Mouse (Mus musculus): ENCODE results near the gene Nectin2. TPM values are rescaled to one million over a fixed set of nuclear protein-coding genes. Genes with fewer than 3 reads are reported as not detected.

Gene Nectin2
- polyA plus RNA-seq, 1 experiment: 71.8 TPM

DNA sequence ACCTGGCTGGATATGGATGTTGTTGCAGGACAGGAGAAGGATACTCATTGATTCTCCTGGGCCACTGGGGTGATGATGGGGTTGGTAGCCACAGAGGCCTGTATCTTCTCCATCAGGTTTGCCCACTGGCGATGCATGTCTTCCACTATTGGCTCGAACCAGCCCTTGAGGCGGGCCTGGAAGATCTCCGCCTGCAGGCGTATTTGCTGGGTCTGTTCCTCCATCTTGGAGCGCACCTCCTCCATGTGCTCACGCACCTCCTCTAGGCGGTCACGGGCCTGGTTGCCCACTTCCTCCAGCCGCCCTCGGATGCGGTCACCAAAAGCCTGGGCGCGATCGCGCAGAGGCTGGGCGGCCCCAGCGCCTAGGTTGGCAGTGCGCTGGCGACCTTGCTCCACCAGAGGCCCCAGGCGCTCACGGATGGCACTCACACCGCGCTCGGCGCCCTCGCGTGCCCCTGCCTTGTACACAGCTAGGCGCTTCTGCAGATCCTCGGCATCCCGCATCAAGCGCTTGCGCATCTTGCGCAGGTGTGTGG lies 53.9 kb downstream of the Nectin2 start:
- Histone ChIP-seq H3K4me3 (ENCODE audit: control insufficient read depth, low read depth, low read length) (peak overlapping the region; percentile 14), H3K27ac (ENCODE audit: control insufficient read depth, insufficient read depth, low read depth, low read length) (no peak overlapping the region), H3K27me3 (ENCODE audit: control insufficient read depth, insufficient read depth, low read length) (no peaks in the 10 kb centered on the region; the same call in 1 of the 2 replicates), H3K4me1 (ENCODE audit: control insufficient read depth, insufficient read depth, low read length) (peaks cover 30% of the 10 kb centered on the region), H3K36me3 (ENCODE audit: control insufficient read depth, insufficient read depth, low read length) (no peaks in the 10 kb centered on the region)
- no peak for TF ChIP-seq CTCF (IDR thresholded peaks at IDR 0.05; ENCODE audit: control insufficient read depth, insufficient read depth, insufficient replicate concordance, low read depth, low read length)
- no peak for TF ChIP-seq POLR2A (IDR thresholded peaks at IDR 0.05; ENCODE audit: control insufficient read depth, low read depth, low read length)

DNA sequence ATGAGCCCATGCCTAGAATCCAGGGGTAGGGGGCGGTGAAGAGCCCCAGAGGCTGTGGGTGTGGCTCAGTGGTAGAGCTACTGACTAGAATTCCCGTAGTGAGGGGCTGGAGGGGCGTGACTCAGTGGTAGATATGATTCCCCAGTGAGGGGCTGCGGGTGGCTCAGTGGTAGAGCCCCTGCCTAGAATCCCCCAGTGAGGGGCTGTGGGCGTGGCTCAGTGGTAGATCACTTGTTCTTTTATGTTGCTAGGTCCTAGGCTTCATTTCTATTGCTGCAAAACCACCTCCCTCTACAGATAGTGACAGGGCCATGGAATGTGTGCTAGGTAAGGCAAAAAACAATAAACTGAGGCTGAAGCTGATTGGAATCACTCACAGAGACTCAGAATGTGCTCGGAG lies 54.4 kb downstream of the Nectin2 start:
- H3K4me3 ChIP-seq (ENCODE audit: control insufficient read depth, low read depth, low read length): no peak overlapping the region
- TF ChIP-seq POLR2A (IDR thresholded peaks at IDR 0.05; ENCODE audit: control insufficient read depth, low read depth, low read length) (no peak), CTCF (IDR thresholded peaks at IDR 0.05; ENCODE audit: control insufficient read depth, insufficient read depth, insufficient replicate concordance, low read depth, low read length) (no peak)
- H3K4me1 ChIP-seq (ENCODE audit: control insufficient read depth, insufficient read depth, low read length): peaks cover 33% of the 10 kb centered on the region
- no peaks in the 10 kb centered on the region for H3K36me3 ChIP-seq (ENCODE audit: control insufficient read depth, insufficient read depth, low read length)
- H3K27me3 ChIP-seq (ENCODE audit: control insufficient read depth, insufficient read depth, low read length): no peaks in the 10 kb centered on the region; the same call in 1 of the 2 replicates
- no peak overlapping the region for H3K27ac ChIP-seq (ENCODE audit: control insufficient read depth, insufficient read depth, low read depth, low read length)

DNA sequence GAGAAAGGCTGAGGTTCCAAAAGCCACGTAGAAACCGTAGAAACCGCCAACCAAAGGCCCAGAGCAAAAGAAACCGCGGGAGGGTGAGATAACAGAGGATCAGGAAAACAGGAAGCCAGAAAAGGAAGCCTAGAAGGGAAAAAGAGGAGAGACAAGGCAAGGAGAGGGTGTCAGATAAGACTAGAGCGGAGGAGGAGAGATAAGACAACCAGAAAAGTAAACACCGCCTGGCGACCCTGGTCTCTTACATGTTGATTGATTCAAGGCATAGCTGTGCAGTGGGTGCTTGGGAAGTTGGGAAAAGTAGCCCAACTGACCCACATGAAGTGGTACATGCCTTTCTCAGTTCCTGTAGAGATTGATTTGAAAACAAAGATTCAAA lies 55.1 kb downstream of the Nectin2 start:
- H3K4me1 ChIP-seq (ENCODE audit: control insufficient read depth, insufficient read depth, low read length): peaks cover 31% of the 10 kb centered on the region
- no peak overlapping the region for H3K27ac ChIP-seq (ENCODE audit: control insufficient read depth, insufficient read depth, low read depth, low read length)
- no peaks in the 10 kb centered on the region; the same call in 1 of the 2 replicates for H3K27me3 ChIP-seq (ENCODE audit: control insufficient read depth, insufficient read depth, low read length)
- TF ChIP-seq POLR2A (IDR thresholded peaks at IDR 0.05; ENCODE audit: control insufficient read depth, low read depth, low read length): no peak
- no peak for TF ChIP-seq CTCF (IDR thresholded peaks at IDR 0.05; ENCODE audit: control insufficient read depth, insufficient read depth, insufficient replicate concordance, low read depth, low read length)
- no peaks in the 10 kb centered on the region for H3K36me3 ChIP-seq (ENCODE audit: control insufficient read depth, insufficient read depth, low read length)
- no peak overlapping the region for H3K4me3 ChIP-seq (ENCODE audit: control insufficient read depth, low read depth, low read length)

DNA sequence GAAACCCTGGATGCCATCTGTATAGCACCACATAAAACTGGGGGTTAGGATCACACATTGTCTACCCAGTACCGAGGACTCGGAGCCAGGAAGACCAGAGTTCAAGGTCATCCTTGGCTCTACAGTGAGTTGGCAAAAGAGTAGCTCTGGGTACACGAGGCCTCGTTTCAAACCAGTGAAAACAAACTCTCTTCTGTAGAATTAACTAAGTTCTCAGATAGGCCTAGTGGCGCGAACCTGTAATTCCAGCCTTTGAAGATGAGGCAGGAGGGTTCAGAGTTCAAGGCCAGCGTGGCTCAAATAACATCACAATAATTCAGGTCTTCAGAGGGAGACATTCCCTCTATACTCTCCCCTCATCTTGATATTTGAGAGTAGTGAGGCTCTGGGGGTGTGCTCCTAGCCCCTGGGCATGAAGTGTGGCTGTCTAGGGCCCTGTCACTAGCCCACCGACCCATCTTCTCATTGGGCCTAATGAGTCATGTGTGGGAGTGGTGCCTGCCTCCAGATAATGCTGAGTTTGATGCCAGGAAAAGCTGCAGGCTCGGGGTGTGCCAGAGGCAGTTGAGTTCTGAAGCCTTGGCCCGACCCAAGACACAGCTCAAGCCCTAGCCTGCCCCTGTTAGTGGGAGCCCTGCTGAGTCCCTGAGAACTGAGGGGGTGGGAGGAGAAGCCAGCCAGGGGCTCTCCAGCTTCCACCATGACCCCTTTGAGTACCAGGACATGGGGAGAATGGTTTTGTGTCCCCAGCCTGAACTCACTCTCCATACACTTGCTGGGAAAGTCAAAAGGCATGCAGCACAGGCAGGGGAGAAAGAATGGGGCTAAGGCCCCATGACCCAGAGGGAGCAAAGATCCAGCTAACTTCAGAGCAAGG lies 55.7 kb downstream of the Nectin2 start:
- Histone ChIP-seq H3K27ac (ENCODE audit: control insufficient read depth, insufficient read depth, low read depth, low read length) (no peak overlapping the region), H3K36me3 (ENCODE audit: control insufficient read depth, insufficient read depth, low read length) (no peaks in the 10 kb centered on the region), H3K4me1 (ENCODE audit: control insufficient read depth, insufficient read depth, low read length) (peaks cover 30% of the 10 kb centered on the region), H3K27me3 (ENCODE audit: control insufficient read depth, insufficient read depth, low read length) (no peaks in the 10 kb centered on the region; the same call in 1 of the 2 replicates), H3K4me3 (ENCODE audit: control insufficient read depth, low read depth, low read length) (no peak overlapping the region)
- TF ChIP-seq POLR2A (IDR thresholded peaks at IDR 0.05; ENCODE audit: control insufficient read depth, low read depth, low read length): no peak
- TF ChIP-seq CTCF (IDR thresholded peaks at IDR 0.05; ENCODE audit: control insufficient read depth, insufficient read depth, insufficient replicate concordance, low read depth, low read length): no peak

DNA sequence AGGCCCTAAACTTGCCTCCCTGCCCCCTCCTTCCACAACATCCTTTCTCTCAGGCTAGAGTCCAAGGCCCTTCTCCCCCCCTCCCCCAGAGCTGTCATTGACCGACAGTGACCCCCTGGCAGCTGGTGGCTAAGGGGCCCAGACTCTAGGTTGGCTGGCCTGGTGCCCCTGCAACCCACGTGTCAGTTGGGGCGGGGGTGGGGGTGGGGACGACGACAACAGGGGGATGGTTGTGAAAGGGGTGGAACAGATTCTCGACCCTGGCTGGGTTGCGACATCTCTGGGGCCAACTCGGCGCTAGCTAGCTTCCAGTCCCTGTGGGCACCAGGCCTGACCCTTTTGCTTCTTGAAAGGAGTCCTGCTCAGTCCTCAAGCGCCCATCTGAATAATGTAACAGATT lies 56.9 kb downstream of the Nectin2 start:
- peaks cover 22% of the 10 kb centered on the region for H3K4me1 ChIP-seq (ENCODE audit: control insufficient read depth, insufficient read depth, low read length)
- H3K36me3 ChIP-seq (ENCODE audit: control insufficient read depth, insufficient read depth, low read length): no peaks in the 10 kb centered on the region
- H3K4me3 ChIP-seq (ENCODE audit: control insufficient read depth, low read depth, low read length): no peak overlapping the region
- TF ChIP-seq CTCF (IDR thresholded peaks at IDR 0.05; ENCODE audit: control insufficient read depth, insufficient read depth, insufficient replicate concordance, low read depth, low read length): no peak
- TF ChIP-seq POLR2A (IDR thresholded peaks at IDR 0.05; ENCODE audit: control insufficient read depth, low read depth, low read length): no peak
- no peaks in the 10 kb centered on the region for H3K27me3 ChIP-seq (ENCODE audit: control insufficient read depth, insufficient read depth, low read length)
- H3K27ac ChIP-seq (ENCODE audit: control insufficient read depth, insufficient read depth, low read depth, low read length): peak overlapping the region; percentile 46; the same call in 1 of the 2 replicates

DNA sequence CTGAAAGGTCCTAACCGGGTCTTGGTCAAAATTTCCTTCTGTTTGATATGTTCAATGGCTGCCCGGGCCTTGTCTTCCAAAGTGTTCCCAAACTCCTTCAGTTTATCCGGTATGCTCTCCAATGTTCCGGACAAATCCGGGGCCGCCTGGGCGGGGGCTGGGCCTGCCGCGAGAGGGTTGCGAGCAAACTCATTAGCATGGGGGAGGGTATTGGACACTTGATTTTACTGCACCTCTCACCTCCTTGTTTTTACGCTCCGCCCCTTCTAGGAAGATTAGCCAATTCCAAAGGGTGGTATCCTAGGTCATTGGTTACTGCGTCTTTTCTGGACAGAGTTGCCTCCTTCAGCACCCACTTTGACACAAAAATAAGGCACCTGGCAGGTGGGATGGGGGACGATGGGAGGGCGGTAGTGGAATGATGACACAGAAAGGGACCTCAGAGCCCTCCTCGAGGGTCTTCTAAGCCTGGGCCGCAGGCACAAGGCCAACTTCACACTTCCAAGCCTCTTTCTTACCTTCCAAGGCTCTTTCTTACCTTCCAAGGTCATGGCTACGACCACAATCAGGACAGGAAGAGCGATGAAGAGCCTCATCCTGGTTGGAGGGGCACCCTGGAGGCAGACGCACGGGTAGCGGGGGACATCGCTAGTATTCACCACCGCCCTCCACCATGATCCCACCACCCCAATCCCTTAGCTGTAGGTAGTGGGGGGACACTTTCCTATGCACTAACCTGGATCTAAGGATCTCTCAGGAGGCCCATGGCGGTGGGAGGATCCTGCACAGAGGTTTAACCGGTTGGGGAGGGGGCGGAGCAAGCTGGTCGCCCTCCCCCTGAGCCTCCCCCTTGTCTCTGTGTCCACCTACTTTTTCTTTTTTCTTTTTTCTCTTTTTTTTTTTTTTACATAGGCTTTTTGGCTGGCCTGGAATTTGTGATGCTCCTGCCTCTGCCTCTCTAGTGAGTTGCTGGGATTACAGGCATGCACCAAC lies 58.1 kb downstream of the Nectin2 start, which contains the start of gene Apoc1:
TSS of gene Apoc1 (minus strand) at position 788 of the 993 bp plus-strand sequence.
- H3K4me1 ChIP-seq (ENCODE audit: control insufficient read depth, insufficient read depth, low read length): peaks cover 19% of the 10 kb centered on the region
- H3K4me3 ChIP-seq (ENCODE audit: control insufficient read depth, low read depth, low read length): no peak within 1 kb of the TSS
- no peaks in the 10 kb centered on the region for H3K27me3 ChIP-seq (ENCODE audit: control insufficient read depth, insufficient read depth, low read length)
- no peak within 1 kb of the TSS for H3K27ac ChIP-seq (ENCODE audit: control insufficient read depth, insufficient read depth, low read depth, low read length)
- TF ChIP-seq CTCF (IDR thresholded peaks at IDR 0.05; ENCODE audit: control insufficient read depth, insufficient read depth, insufficient replicate concordance, low read depth, low read length) (no peak), POLR2A (IDR thresholded peaks at IDR 0.05; ENCODE audit: control insufficient read depth, low read depth, low read length) (no peak)
- no peaks in the 10 kb centered on the region for H3K36me3 ChIP-seq (ENCODE audit: control insufficient read depth, insufficient read depth, low read length)

All from testis, adult 2 months (tissue).